Mouse (Mus musculus) MEL (cell line): ENCODE results near the gene Trpm3. TPM values are rescaled to one million over a fixed set of nuclear protein-coding genes. Genes with fewer than 3 reads are reported as not detected.

ENCODE experiments used
- DNase-seq: peaks from one replicate; pipeline ENCODE4 v3.0.0; 2011; ENCODE audit warnings: low read depth, low spot score
- H3K27ac ChIP-seq: 2 replicates; pipeline ENCODE4 v1.5.1; 2012; ENCODE audit warnings: low read depth, mild to moderate bottlenecking, control low read depth, low read length, moderate library complexity; ENCODE audit not compliant: control insufficient read depth
- H3K27me3 ChIP-seq, 2 experiments: fragments of 150-350 bp in 1 of 2; sonication (generic) in 1 of 2; 2 replicates each; pipeline ENCODE4 v1.6.1; 2012; ENCODE audit warnings: low read length in 2 of 2, mild to moderate bottlenecking in 2 of 2, improper control_type of control experiment in 1 of 2, moderate library complexity in 1 of 2; ENCODE audit not compliant: insufficient read depth in 2 of 2, control insufficient read depth in 1 of 2
- H3K36me3 ChIP-seq, 2 experiments: 2 replicates each; pipeline ENCODE4 v1.6.1; 2012 to 2014; ENCODE audit warnings: low read length in 2 of 2, improper control_type of control experiment in 1 of 2, inconsistent platforms in 1 of 2, mild to moderate bottlenecking in 1 of 2; ENCODE audit not compliant: insufficient read depth in 2 of 2, control insufficient read depth in 1 of 2
- H3K4me1 ChIP-seq, 2 experiments: fragments of 150-350 bp in 1 of 2; sonication (generic) in 1 of 2; 2 replicates each; pipeline ENCODE4 v1.6.1; 2012; ENCODE audit warnings: low read length in 2 of 2, improper control_type of control experiment in 1 of 2, mild to moderate bottlenecking in 1 of 2; ENCODE audit not compliant: insufficient read depth in 2 of 2, control insufficient read depth in 1 of 2
- H3K4me3 ChIP-seq, 2 experiments: fragments of 150-350 bp in 1 of 2; sonication (generic) in 1 of 2; 2 replicates each; pipeline ENCODE4 v1.5.1; 2012; ENCODE audit warnings: low read depth in 2 of 2, low read length in 2 of 2, mild to moderate bottlenecking in 2 of 2, moderate library complexity in 2 of 2, control low read depth in 1 of 2, improper control_type of control experiment in 1 of 2; ENCODE audit not compliant: control insufficient read depth in 1 of 2, insufficient read depth in 1 of 2
- H3K79me2 ChIP-seq: 2 replicates; pipeline ENCODE4 v1.6.1; 2012; ENCODE audit warnings: mild to moderate bottlenecking, low read length, moderate library complexity; ENCODE audit not compliant: control insufficient read depth, poor library complexity, insufficient read depth
- H3K9ac ChIP-seq: 2 replicates; pipeline ENCODE4 v1.6.1; 2012; ENCODE audit warnings: low read depth, mild to moderate bottlenecking, control low read depth, low read length, moderate library complexity; ENCODE audit not compliant: control insufficient read depth, poor library complexity, severe bottlenecking
- H3K9me3 ChIP-seq: fragments of 150-350 bp; sonication (generic); replicated peaks from 2 replicates; pipeline ENCODE4 v1.6.1; 2012; ENCODE audit warnings: mild to moderate bottlenecking, low read length, improper control_type of control experiment, moderate library complexity; ENCODE audit not compliant: insufficient read depth
- BHLHE40 ChIP-seq: IDR thresholded peaks from 2 replicates; pipeline ENCODE4 v1.6.1; 2012; ENCODE audit warnings: low read depth, mild to moderate bottlenecking, inconsistent platforms, low read length, improper control_type of control experiment, borderline replicate concordance
- CHD2 ChIP-seq: IDR thresholded peaks from 2 replicates; pipeline ENCODE4 v1.6.1; 2011; ENCODE audit warnings: low read length, improper control_type of control experiment
- CTCF ChIP-seq, 3 experiments: IDR thresholded peaks in 2 of 3; conservative IDR thresholded peaks in 1 of 3; 2 replicates each; pipeline ENCODE4 v1.5.1; 2011 to 2012; ENCODE audit warnings: low read length in 3 of 3, low read depth in 2 of 3, mild to moderate bottlenecking in 2 of 3, improper control_type of control experiment in 1 of 3, inconsistent platforms in 1 of 3, mixed read lengths in 1 of 3, moderate library complexity in 1 of 3; ENCODE audit not compliant: control insufficient read depth in 1 of 3, insufficient read depth in 1 of 3, poor library complexity in 1 of 3, severe bottlenecking in 1 of 3
- E2F4 ChIP-seq: IDR thresholded peaks from 2 replicates; pipeline ENCODE4 v1.6.1; 2011; ENCODE audit warnings: low read depth, low read length, improper control_type of control experiment, borderline replicate concordance
- ELF1 ChIP-seq: IDR thresholded peaks from 2 replicates; pipeline ENCODE4 v1.6.1; 2014; ENCODE audit warnings: low read depth, mild to moderate bottlenecking, inconsistent platforms, low read length, improper control_type of control experiment, moderate library complexity
- EP300 ChIP-seq, 2 experiments: IDR thresholded peaks; 2 replicates each; pipeline ENCODE4 v1.6.1; 2011; ENCODE audit warnings: improper control_type of control experiment in 2 of 2, low read length in 2 of 2, low read depth in 1 of 2, mild to moderate bottlenecking in 1 of 2
- ETS1 ChIP-seq: IDR thresholded peaks from 2 replicates; pipeline ENCODE4 v1.6.1; 2012; ENCODE audit warnings: low read depth, mild to moderate bottlenecking, inconsistent platforms, low read length, improper control_type of control experiment, moderate library complexity
- GATA1 ChIP-seq: IDR thresholded peaks from 2 replicates; pipeline ENCODE4 v1.6.1; 2011; ENCODE audit warnings: low read depth, low read length, improper control_type of control experiment
- JUND ChIP-seq: IDR thresholded peaks from 2 replicates; pipeline ENCODE4 v1.6.1; 2011; ENCODE audit warnings: low read depth, mild to moderate bottlenecking, improper control_type of control experiment, low read length
- MAX ChIP-seq: IDR thresholded peaks from 2 replicates; pipeline ENCODE4 v1.6.1; 2011; ENCODE audit warnings: low read length, improper control_type of control experiment
- MEF2A ChIP-seq: IDR thresholded peaks from 2 replicates; pipeline ENCODE4 v1.6.1; 2014; ENCODE audit warnings: low read depth, mild to moderate bottlenecking, inconsistent platforms, low read length, improper control_type of control experiment; ENCODE audit not compliant: poor library complexity, insufficient replicate concordance, severe bottlenecking; ENCODE audit errors: extremely low read depth
- MXI1 ChIP-seq: IDR thresholded peaks from 2 replicates; pipeline ENCODE4 v1.6.1; 2011; ENCODE audit warnings: mild to moderate bottlenecking, low read depth, low read length, improper control_type of control experiment
- MYB ChIP-seq: IDR thresholded peaks from 2 replicates; pipeline ENCODE4 v1.6.1; 2011; ENCODE audit warnings: mild to moderate bottlenecking, low read depth, low read length, improper control_type of control experiment
- MYC ChIP-seq: IDR thresholded peaks from 2 replicates; pipeline ENCODE4 v1.6.1; 2011; ENCODE audit warnings: low read depth, mild to moderate bottlenecking, low read length, improper control_type of control experiment, moderate library complexity
- NELFE ChIP-seq: IDR thresholded peaks from 2 replicates; pipeline ENCODE4 v1.6.1; 2011; ENCODE audit warnings: low read depth, low read length, improper control_type of control experiment
- NRF1 ChIP-seq: IDR thresholded peaks from 2 replicates; pipeline ENCODE4 v1.6.1; 2014; ENCODE audit warnings: low read depth, mild to moderate bottlenecking, inconsistent platforms, low read length, improper control_type of control experiment, moderate library complexity; ENCODE audit not compliant: poor library complexity, insufficient read depth, severe bottlenecking
- POLR2A ChIP-seq, 2 experiments: IDR thresholded peaks; 2 replicates each; pipeline ENCODE4 v1.6.1; 2011 to 2012; ENCODE audit warnings: low read length in 2 of 2, mild to moderate bottlenecking in 2 of 2, control low read depth in 1 of 2, improper control_type of control experiment in 1 of 2, low read depth in 1 of 2, moderate library complexity in 1 of 2; ENCODE audit not compliant: control insufficient read depth in 1 of 2, insufficient read depth in 1 of 2, poor library complexity in 1 of 2
- RAD21 ChIP-seq: IDR thresholded peaks from 2 replicates; pipeline ENCODE4 v1.6.1; 2011; ENCODE audit warnings: mild to moderate bottlenecking, low read depth, low read length, improper control_type of control experiment
- RCOR1 ChIP-seq: IDR thresholded peaks from 2 replicates; pipeline ENCODE4 v1.6.1; 2012; ENCODE audit warnings: low read depth, mild to moderate bottlenecking, inconsistent platforms, low read length, improper control_type of control experiment
- SIN3A ChIP-seq: IDR thresholded peaks from 2 replicates; pipeline ENCODE4 v1.6.1; 2012; ENCODE audit warnings: low read length, improper control_type of control experiment, inconsistent platforms
- SMC3 ChIP-seq: IDR thresholded peaks from 2 replicates; pipeline ENCODE4 v1.6.1; 2011; ENCODE audit warnings: low read depth, low read length, improper control_type of control experiment
- TBP ChIP-seq: IDR thresholded peaks from 2 replicates; pipeline ENCODE4 v1.8.0; 2011; ENCODE audit warnings: low read depth, low read length, improper control_type of control experiment
- TCF12 ChIP-seq: IDR thresholded peaks from 2 replicates; pipeline ENCODE4 v1.6.1; 2014; ENCODE audit warnings: low read depth, mild to moderate bottlenecking, inconsistent platforms, low read length, improper control_type of control experiment, moderate library complexity
- USF1 ChIP-seq: IDR thresholded peaks from 2 replicates; pipeline ENCODE4 v1.6.1; 2014; ENCODE audit warnings: low read depth, mild to moderate bottlenecking, inconsistent platforms, low read length, improper control_type of control experiment, moderate library complexity
- ZC3H11A ChIP-seq: IDR thresholded peaks from 2 replicates; pipeline ENCODE4 v1.6.1; 2012; ENCODE audit warnings: low read depth, mild to moderate bottlenecking, inconsistent platforms, low read length, improper control_type of control experiment
- ZNF384 ChIP-seq: IDR thresholded peaks from 2 replicates; pipeline ENCODE4 v1.6.1; 2012; ENCODE audit warnings: low read depth, mild to moderate bottlenecking, inconsistent platforms, low read length, improper control_type of control experiment
- polyA plus RNA-seq, 2 experiments: library from polyadenylated mRNA; stranded (reverse) in 1 of 2; unstranded in 1 of 2; fragments of >175 nt in 1 of 2; fragments of >200 nt in 1 of 2; gene quantifications; 2 replicates each; pipeline versions ENCODE4 v1.2.1 to v1.2.4; 2012; ENCODE audit warnings: low replicate concordance in 2 of 2, low read depth in 1 of 2; ENCODE audit not compliant: insufficient read length in 2 of 2, insufficient read depth in 1 of 2, missing spikeins in 1 of 2
- total RNA-seq: library from RNA; depleted of rRNA; stranded (reverse); fragments of 300-350 nt; gene quantifications from 2 replicates; pipeline ENCODE4 v1.2.3, GENCODE M21; 2012

Trpm3 gene
- total and polyA plus RNA-seq, 3 experiments = not detected

DNA sequence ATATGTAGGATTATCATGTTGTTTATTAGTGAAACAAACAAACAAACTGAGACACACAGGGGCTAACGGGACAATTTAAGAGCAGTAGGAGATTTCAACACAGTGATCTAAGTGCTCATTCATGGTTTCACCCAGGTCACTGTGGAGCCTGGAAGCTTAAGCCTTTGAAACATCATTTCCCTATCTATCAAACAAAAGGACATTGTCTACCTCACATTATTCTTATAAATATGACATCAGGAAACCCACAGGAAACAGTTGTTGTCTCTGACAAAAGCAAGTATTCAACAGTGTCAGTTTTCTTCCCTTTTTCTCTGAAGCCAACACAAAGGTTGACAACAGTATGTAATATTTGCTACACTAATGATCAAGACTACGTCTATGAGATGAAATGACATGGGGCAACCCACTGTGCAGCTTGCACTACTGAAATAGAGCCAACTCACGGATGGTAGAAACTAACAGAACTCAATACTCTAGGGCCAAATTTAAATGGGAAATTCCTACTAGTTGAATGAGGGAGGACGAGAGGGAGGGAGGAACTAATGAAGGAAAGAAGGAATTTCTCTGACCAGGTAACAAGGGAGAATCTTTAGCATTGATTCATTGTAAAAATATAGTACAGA is 443.4 kb downstream of the Trpm3 start:
- no peak overlapping the region for H3K9ac ChIP-seq
- H3K27me3 ChIP-seq = no peaks in the 10 kb centered on the region
- H3K4me1 ChIP-seq = no peaks in the 10 kb centered on the region
- no peaks in the 10 kb centered on the region for H3K36me3 ChIP-seq
- TF ChIP-seq MAX (no peak), E2F4 (no peak), ZNF384 (no peak), TCF12 (no peak), BHLHE40 (no peak), MYC (no peak), SIN3A (no peak), ELF1 (no peak), RAD21 (no peak), NELFE (no peak), EP300 (IDR thresholded peaks at IDR 0.05; ENCODE audit: low read depth in 1 of 2, low read length in 2 of 2) (no peak), USF1 (no peak), ZC3H11A (no peak), TBP (no peak), CTCF (IDR thresholded peaks at IDR 0.05 in 2 of 3, conservative IDR thresholded peaks at IDR 0.05 in 1 of 3; ENCODE audit: control insufficient read depth in 1 of 3, insufficient read depth in 1 of 3, low read depth in 2 of 3, low read length in 3 of 3, poor library complexity in 1 of 3, severe bottlenecking in 1 of 3) (no peak), SMC3 (no peak), MYB (no peak)
- H3K27ac ChIP-seq = no peak overlapping the region
- H3K79me2 ChIP-seq = no peaks in the 10 kb centered on the region
- no peak overlapping the region for H3K4me3 ChIP-seq
- DNase-seq = no peak
- no peaks in the 10 kb centered on the region for H3K9me3 ChIP-seq

DNA sequence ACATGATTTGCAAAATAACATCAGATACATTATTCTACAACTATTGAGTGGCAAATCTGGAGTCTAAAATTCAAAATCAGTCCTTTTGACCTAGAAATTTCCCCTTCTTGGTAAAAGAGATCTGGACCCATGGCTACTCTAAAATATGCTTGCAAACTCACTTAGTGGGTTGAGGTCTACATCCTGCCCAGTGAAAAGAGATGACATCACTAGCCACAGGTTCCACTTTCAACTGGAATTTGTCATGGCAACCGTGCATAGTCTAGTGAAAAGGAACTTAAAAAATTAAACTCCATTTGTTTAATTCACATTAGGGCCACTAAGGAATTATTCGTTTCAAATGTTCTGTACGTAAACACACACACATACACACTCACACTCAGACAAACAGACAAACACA is 455.6 kb downstream of the Trpm3 start:
- Histone ChIP-seq H3K79me2 (no peaks in the 10 kb centered on the region), H3K36me3 (no peaks in the 10 kb centered on the region), H3K9ac (no peak overlapping the region), H3K4me1 (no peaks in the 10 kb centered on the region), H3K27me3 (no peaks in the 10 kb centered on the region), H3K27ac (no peak overlapping the region), H3K4me3 (no peak overlapping the region), H3K9me3 (no peaks in the 10 kb centered on the region)
- TF ChIP-seq GATA1 (no peak), ZC3H11A (no peak), ETS1 (no peak), SIN3A (no peak), MEF2A (no peak), MYB (no peak), MXI1 (no peak), USF1 (no peak), MAX (no peak), ELF1 (no peak), JUND (no peak), RCOR1 (no peak), CHD2 (no peak), POLR2A (IDR thresholded peaks at IDR 0.05; ENCODE audit: control insufficient read depth in 1 of 2, insufficient read depth in 1 of 2, low read depth in 1 of 2, low read length in 2 of 2, poor library complexity in 1 of 2) (no peak), NRF1 (no peak)
- no peak for DNase-seq
